Mouse (Mus musculus) intestine, embryonic 16.5 days (tissue): ENCODE data around the gene 9130230L23Rik. TPM values are rescaled to one million over a fixed set of nuclear protein-coding genes. Genes with fewer than 3 reads are reported as not detected.

Experiments
- microRNA-seq: library from miRNA; unstranded; fragments of <30 nt; microRNA quantifications from one replicate; pipeline ENCODE4, GENCODE M21; 2016
- polyA plus RNA-seq: library from polyadenylated mRNA; unstranded; fragments of >200 nt; fragmentation: Nextera tagmentation; extraction: Ambion mirVana; gene quantifications from 2 replicates; pipeline ENCODE4 v1.2.1, GENCODE M21; 2015

The 9130230L23Rik gene
- polyA plus RNA-seq, 1 experiment from 2014 or later: 2.0 TPM

Small RNA genes lying within 50 kb of the gene (microRNA-seq; reads per million reads assigned to microRNA genes)
- gene Gm25952: not detected

Other genes starting within 250 kb of the 9130230L23Rik start
- 16.4 and 16.8 TPM in 2 replicates for gene N4bp2, start 240.8 kb downstream of the 9130230L23Rik start, polyA plus RNA-seq
- gene Rhoh, start 143.1 kb downstream of the 9130230L23Rik start, polyA plus RNA-seq: 0.94 and 1.3 TPM in 2 replicates
- gene Chrna9, start 69.4 kb downstream of the 9130230L23Rik start, polyA plus RNA-seq: not detected in 2 replicates
- gene Rbm47, start 168.8 kb upstream of the 9130230L23Rik start, polyA plus RNA-seq: 149 and 169 TPM in 2 replicates